Mouse (Mus musculus) right cerebral cortex, postnatal 36 days (tissue): ENCODE results near the gene Gm11549.

ENCODE experiments used
- DNase-seq, 2 experiments: peaks; one replicate each; pipeline ENCODE4 v3.0.0; 2022; ENCODE audit warnings: low spot score in 2 of 2, mixed read lengths in 1 of 2

Gene Gm11549

DNA sequence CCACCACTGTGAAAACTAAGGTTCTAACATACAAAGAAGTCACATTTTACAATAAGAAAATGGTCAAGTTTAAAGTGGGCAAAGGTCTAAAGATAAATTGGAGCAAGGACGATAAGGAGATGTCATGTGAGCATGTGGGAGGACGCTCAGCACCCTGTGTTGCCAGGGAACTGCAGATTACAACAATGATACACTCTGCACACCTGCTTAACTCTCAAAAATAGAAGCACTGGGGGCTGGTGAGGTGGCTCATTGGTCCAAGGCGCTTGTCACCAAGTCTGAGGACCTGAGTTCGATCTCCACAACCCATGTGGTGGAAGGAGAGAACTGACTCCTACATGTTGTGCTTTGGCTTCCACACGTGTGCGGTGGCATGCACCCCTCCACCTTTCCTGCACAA lies 10.1 kb downstream of the Gm11549 start:
- no peak for DNase-seq

DNA sequence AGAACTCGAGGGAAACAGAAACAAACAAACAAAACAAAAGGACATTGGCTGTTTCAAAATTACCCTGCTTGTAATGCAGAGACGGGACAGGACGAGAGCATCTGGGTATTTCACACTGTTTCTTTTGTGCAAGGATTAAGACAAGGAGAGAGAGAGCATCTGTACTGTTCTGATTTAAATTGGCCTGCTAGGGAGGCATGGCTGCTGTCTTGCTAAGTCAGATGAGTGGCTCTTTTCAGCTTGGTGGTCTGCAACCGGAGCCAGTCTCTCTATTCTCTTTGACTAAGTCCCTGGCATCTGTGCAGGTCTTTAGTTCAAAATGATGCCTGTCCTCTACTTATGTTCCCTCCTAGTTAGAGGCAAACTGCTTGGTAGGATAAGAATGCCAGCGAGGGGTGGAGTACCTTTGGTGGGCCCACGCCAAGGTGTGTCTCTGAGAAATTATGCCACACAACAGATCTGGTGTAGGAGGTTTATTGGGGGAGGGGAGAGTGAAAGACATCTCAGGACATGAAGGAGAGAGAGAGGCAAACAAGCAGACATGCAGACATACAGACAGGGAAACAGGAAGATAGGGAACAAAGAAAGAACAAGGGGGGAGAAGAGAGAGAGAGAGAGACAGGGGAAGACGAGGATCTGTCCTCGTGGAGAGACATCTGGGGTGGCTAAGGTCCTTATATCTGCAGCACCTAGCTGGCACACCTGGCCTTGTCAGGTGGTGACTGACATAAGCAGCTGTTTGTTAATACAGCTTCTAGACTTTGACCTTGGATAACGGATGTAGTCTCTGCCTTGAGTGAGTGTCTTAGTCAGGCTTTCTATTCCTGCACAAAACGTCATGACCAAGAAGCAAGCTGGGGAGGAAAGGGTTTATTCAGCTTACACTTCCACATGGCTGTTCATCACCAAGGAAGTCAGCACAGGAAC lies 15.5 kb downstream of the Gm11549 start:
- no peak for DNase-seq

GRCm38 (mm10) chr3:36505306-36505705 lies 16.3 kb downstream of the Gm11549 start:
- DNase-seq: no peak

DNA sequence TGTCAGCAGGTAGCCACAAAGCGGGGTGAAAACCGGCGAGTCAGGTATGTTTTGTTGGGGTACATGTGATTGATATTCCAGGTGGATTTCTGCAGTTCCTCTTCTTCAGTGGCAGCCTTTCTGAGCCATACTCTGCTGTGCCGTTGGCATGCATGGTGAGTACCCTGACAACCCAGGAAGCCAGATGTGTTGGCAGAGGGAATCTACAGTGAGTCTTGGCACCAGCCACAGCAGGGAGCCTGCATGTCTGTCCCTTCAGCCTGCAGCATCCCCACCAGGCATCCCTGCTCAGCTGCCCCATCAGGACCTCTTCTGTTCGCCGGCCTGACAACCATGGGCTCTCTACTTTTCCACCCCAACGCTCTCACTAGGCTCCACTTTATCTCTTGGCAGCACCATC lies 20.1 kb downstream of the Gm11549 start:
- DNase-seq: no peak

- DNase-seq: no peak
Observed at GRCm38 (mm10) chr3:36500976-36501375, 20.6 kb downstream of the Gm11549 start.

DNA sequence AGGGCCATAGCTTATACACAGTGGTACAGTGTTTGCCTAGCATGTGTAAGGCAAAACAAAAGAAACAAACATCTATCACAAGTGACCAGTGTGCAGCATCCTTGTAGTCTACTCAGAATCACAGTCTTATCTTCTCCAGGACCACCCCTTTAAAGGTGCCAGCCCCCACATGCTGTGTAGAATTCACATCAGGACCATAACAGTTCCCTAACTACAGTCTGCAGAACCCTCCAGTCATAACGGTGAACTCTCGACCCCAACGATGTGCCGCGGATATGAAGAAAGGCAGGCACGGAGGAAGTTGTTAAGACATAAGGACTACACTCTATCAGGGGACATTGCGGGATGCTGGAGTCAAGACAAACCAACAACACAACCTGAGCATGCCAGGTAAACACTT lies 22.2 kb downstream of the Gm11549 start:
- no peak for DNase-seq

GRCm38 (mm10) chr3:36498224-36498623 lies 23.4 kb downstream of the Gm11549 start:
- no peak for DNase-seq

DNA sequence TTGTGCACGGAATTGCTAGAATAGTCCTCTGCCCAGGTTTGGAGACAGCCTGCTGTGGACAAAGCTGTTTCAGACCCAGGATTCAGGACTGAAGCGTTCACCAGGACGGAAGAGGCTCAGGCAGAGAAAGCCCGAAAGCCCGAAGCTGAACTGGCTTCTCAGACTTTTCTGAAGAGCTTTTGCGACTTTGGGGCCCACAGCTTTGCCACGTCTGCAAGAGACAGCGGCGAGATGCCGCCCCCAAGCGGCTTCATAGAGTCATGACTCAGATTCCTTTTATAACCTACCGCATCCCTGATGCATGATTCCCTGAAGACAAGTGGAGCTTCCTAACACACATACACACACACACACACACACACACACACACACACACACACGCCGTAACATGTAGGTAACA lies 24.9 kb downstream of the Gm11549 start:
- peak; percentile 41 to 73 for DNase-seq

DNA sequence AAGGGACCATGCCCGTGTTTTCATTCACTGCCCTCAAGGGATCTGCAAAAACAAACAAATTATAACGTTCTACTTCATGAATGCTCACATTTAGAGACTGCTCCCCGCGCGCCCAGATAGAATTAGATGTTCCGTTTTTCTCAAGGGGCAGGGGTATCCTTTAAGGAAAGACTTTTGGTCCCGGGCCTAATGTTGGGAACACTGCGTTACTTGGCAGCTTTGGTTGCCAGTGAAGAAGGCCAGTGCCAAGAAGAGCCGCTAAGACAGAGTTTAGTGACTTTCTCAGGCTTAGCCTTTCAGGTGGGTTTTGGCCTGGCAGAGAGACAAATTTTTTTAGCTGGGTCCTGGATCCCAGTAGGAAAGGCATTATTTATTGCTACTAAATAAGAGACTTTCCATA lies 25.3 kb downstream of the Gm11549 start:
- no peak for DNase-seq

GRCm38 (mm10) chr3:36495436-36495835 lies 26.2 kb downstream of the Gm11549 start:
- peak; percentile 63 to 69 for DNase-seq

GRCm38 (mm10) chr3:36494613-36495012 lies 27.0 kb downstream of the Gm11549 start:
- no peak for DNase-seq

DNA sequence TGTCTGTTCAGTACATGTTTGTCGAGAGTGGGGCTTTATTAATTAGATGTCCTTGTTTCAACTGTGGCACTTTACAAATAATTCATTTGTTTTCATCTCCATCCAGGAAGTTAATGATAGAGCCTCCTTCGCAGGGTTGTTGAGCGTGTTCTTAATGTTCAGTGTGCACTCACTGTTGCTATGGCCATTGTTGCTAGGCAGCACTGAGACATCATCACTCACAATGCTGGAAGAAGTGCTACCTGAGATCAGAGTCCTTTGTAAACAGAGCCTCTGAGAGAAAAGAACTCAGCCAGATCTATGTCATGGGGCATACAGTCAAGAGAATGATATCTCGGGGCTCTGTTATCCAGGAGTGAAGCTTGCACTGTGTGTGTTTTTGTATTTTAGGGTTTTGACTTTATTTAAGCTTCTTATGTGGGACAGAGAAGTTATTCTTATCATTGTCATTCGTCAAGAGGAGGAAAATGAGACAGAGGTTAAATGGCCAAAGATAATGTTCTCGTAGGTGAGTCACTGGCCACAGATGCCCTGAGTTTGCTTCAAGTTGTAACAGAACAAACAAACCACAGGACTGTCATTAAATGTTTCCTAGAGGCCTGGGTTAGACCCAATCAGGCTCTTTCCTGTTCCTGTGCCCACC lies 27.9 kb downstream of the Gm11549 start:
- no peak for DNase-seq

- DNase-seq: no peak
Observed at GRCm38 (mm10) chr3:36492716-36493391, 28.8 kb downstream of the Gm11549 start.

DNA sequence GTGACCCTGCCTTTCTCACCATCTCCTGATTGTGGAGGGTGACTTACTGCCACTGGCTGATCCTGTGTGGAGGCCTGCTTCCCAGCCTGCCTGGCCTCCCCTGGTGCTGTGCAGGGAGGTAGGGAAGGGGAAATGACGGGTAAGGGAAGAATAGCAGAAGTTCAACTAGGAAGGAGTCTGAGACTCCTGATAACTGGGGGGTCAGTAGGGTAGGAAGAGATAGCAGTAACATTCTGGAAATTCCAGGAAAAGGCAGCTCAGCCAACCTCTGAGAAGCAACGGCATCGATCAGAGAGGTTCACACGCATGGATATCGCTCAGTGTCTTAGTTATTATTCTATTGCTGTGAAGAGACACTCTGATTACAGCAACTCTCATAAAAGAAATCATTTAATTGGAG lies 30.1 kb downstream of the Gm11549 start:
- DNase-seq: no peak

DNA sequence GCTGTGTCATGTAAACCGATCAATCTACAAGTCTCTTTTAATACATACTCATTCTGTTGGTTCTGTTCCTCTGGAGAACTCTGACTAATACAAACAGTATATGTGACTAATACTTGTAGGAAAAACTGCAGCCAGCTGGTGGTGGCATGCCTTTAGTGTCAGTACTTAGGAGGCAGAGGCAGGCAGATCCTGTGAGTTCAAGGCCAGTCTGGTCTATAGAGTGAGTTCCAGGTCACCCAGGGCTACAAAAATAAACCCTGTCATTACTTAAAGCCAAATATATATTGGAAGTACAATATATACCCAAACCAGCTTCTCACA lies 32.1 kb downstream of the Gm11549 start:
- DNase-seq: no peak

DNA sequence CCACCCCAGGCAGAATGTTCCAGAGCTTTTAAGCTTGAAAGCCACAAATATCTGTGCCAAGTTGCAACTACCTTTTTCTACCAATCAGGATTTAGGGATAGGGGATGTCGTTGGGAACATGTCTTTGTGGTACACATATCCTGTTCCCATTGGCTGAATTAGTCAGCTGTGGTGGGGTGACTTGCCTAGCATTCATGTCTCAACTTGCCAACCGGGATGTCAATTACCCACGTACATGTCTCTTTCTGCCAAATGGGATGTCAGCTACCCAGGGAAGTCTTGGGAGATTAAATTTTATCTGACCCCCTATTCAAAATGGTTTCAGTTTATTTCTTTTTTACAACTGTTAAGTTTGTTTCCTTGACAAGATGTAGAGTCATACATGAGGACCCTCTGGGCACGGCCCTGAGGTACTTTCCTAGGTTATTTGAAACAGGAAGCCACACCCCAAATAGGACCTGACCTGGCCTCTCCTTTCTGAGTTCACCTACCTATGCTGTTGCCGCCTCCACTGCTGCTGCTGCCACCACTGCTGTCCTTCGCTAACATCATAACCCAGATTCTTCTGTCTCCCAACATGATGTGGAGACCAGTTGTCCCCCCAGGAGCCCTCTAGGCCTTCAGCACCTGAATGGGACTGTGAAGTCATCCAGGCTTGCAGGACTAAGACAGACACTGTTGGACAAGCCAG lies 32.6 kb downstream of the Gm11549 start:
- no peak for DNase-seq

DNA sequence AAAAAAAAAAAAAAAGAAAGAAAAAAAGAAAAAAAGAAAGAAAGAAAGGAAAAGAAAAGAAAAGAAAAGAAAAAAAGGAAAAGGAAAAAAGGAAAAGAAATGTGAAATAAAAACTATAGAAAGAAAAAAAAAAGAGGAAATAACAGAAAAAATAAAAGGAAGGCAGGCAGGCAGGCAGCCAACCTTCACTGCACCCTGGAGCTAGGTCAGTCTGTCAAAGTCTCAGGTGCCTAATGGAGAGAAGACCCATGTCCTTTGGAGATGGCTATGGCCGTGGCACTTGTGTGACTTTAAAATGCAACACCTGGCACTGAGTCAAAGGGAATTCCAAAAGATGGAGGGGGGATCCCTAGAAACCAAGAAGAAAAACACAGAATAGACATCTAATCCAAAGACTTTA lies 33.2 kb downstream of the Gm11549 start:
- no peak for DNase-seq

DNA sequence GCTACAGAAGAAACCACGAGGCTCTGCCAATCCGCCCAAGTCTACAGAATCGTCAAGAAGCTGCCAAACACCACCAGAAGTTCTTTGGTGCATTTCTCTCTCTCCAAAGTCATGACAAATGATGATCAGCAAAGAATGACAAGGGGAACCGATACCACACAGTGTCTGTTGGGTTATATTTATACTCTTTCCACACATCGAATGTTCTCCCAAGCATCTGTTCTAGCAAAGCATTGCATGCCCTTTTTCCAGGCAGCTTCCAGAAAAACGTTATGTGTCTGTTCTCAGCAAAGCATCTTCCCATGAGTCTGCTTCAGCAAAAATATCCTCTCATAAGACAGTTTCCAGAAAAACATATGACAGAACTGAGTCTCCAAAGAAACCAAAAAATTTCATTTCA lies 34.7 kb downstream of the Gm11549 start:
- no peak for DNase-seq

DNA sequence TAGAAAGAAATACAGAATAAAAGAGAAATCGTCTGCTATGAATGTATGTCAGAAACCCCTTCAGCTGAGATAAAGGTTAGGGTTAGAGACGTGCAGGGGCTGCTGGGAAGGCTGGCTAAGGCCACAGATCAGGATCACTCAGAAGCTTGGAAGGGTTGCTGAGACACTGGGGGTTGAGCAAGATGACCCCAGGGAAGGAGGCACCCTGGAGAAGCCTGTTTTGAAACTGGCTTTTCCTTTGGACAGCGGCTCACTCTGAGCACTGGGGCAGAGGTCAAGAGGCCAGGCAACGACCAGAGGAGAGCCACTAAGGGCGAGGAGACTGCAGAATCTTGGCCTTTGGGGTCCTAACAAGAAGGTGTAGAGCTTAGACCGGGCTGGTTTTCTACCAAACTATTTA lies 35.4 kb downstream of the Gm11549 start:
- DNase-seq: no peak

- DNase-seq: no peak
Observed at GRCm38 (mm10) chr3:36484292-36484691, 37.3 kb downstream of the Gm11549 start.

DNA sequence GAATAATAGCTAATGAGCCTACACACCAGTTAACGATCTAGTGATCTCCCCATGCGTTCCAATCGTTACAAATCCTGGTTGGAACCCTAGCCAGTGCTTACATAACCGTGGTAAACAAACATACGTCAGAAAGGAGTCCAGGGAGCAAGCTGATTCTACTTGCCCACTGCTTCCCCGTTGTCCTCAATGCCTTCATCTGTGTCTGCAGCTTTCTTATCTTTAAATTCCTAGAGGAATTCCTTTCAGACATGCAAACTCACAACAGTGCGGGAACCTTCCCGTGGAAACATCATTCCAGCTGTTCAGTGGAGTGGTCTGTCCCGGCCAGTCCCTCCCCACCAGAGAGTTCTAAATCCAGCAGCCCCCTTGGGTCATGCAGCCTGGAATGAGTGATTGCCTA lies 38.7 kb downstream of the Gm11549 start:
- DNase-seq: no peak

GRCm38 (mm10) chr3:36481776-36482193 lies 39.8 kb downstream of the Gm11549 start:
- DNase-seq: no peak
